Mouse (Mus musculus): ENCODE results near the gene Arv1. TPM values are rescaled to one million over a fixed set of nuclear protein-coding genes. Genes with fewer than 3 reads are reported as not detected.

Gene Arv1
- 1 to 10 TPM; 1.5 to 4.5 (median 3.5) TPM for total RNA-seq (2022)

DNA sequence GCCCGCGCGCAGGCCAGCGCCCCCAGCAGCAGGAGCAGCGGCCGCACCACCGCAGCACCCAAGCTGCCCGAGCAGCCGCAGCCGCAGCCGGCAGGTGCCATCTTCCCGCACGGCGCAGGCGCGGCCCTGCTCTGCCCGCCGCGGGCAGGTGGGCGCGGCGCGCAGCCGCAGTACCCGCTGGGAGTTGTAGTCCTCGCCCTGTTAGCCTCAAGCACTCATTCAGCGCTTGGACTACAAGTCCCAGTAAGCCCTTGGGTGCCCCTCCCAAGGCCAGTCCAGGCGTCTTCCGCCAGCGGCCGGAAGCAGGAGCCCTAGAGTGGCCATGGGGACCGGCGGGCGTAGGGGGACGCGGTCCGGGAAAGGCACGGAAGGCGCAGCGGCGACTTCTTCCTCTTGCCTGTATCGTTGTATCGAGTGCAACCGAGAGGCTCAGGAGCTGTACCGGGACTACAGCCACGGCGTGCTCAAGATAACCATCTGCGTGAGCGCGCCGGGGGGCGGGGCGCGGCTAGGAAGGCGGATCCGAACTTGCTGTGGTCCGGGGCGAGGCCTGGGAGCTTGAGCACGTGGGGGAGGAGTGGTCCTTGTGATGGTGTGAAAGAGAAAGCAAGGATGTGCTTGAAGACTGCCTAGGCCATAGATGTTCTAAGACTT, at the start of gene Arv1, which contains the start of gene Ttc13:
TSS of gene Arv1 (plus strand) at position 278 of the 654 bp plus-strand sequence.
TSS of gene Ttc13 (minus strand) at position 122 of the 654 bp plus-strand sequence.
- peak; percentile 93 to 94 for DNase-seq (ENCODE audit: low spot score in 2 of 2)

DNA sequence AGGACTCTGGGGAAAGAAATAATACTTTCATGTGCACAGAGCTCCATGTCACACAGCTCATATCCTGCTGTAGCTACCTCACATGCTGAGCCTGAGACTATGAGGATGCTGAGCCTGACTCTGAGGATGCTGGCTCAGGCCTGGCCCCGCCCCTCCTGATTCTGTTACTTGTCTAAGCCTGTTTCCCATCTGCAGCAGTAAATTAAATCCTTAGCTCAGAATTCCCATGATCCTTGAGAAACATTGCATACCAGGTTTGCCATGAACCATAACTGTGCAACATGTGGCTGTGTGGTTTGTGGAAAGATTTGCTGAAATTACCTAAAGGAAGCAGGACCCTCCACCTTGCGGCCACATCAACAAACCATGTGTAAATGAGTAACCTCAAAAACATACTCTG, 49.6 kb upstream of the Arv1 start:
- no peak for DNase-seq (ENCODE audit: low spot score in 2 of 2)

DNA sequence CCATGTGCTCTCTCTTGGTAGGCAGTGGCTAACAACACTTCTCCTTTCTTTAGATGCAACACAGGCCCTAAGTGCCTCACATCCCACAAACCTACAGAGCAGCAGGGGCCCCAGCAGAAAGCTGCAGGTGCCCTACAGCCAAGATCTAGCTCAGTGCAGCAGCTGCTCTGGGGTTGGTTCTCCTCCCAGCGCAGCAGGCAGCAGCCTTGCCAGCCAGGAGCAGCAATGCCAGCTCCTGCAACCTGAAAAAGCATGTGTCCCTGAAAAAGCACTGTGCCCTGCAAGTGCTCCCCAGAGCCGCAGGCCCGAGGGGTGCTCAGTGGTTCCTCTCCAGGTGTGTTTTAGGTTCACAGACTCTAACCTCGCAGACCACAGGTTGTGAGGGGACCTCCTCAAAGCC, 45.3 kb upstream of the Arv1 start:
- no peak for DNase-seq (ENCODE audit: low spot score in 2 of 2)

DNA sequence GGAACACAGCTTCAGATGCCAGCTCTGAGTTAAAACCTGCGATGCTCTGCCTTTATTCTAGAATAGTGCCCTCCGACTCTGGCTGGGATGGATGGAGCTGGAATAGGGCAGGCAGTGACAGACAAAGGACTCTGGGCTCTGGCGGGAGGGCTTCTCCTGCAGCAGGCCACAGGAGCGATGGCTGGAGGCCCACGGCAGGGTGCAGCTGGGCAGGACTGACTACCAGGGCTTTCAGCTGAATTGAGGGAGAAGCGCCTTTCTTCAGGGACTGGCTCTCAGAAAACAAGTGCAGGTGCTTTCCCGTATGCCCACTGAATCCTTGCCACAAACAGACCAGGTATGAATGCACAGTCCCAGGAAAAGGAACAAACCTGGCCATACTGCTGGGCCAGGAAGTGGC, 44.9 kb upstream of the Arv1 start:
- no peak for DNase-seq (ENCODE audit: low spot score in 2 of 2)

DNA sequence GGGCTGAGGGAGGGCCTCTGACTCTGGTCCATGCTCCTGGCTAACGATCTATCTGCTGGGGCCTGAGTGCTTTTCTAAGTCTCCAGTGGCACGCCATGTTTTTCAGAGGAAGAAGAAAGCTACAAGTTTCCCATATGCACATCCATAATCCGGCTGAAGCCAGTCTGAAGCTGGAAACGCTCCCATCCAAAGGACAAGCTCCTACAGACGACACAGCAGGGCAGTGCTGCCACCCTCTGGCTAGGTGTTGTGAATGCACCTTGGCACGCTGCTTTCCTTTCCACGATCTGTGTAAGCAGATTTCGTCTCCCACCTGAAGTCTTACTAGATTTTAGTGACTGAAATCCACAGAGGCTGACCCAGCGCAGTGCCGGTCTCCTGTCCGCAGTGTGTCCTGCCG, 44.5 kb upstream of the Arv1 start:
- peak; percentile 71 for DNase-seq (ENCODE audit: low spot score in 2 of 2)

DNA sequence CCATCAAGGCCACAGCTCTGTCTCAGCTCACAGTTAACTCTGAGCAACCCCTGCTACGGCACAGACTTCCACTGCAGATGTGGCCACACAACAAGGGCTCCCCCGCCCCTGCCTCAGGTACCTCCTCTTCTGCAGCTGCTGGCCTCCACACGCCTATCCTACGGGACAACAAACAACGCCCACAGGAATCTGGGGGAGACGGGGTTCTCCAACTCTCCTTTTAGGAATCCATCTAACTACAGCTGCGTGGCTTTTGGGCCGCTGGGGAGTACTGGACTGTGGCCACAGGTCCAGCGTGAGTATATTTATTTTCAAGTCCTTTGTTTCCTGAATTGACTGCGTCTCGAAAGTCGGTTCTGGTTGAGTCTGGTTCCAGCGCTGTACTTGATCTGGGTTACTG, 43.7 kb upstream of the Arv1 start:
- DNase-seq (ENCODE audit: low spot score in 2 of 2) = no peak

DNA sequence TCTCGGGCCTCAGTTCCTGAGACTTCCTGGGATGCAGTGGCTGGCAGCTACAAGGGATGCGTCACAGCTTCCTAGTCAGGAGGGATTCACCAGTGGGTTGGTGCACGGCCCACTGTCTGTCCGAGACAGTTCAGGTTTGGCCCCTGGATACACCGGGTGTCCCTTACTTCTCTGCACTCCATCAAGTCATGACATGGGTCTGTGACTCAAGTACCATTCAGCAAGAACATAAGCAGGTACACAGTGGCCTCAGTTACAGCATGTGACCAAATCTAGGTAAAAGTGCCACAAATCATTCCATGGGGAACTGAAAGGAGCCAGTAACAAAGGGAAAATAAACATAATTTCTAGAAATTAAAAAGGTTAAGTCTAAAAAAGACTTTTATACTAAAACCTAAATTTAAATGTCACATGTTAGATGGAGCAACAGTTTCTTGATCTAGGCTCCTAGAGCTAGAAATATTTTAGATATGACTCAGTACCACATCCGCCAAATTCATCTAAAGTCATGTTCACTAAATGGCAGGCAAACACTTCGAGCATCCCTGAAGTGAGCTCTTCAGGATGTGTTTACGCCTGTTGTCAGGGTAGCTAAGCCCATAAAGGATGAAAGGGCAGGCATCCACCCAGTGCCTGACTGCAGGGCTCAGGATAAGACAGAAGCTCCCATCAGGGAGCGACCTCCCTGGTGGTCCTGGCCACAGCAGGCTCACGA, 40.7 kb upstream of the Arv1 start:
- no peak for DNase-seq (ENCODE audit: low spot score in 2 of 2)

DNA sequence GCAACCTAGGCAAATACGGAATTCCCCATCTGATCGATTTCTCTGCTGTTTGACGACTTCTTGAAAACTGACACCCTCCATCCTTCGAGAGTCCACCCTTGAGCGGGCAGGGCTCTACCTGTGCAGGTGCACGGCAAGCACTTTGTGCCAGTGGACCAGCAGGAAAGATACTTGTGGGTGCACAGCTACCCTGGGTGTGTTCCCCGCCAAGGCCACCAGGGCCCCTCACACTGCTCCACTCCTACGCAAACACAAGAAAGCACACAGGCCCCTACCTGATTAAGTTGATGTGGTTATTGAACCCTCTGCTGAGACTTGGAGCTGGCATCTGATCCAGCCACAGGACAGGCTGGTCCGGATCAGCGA, 40.2 kb upstream of the Arv1 start:
- no peak for DNase-seq (ENCODE audit: low spot score in 2 of 2)

DNA sequence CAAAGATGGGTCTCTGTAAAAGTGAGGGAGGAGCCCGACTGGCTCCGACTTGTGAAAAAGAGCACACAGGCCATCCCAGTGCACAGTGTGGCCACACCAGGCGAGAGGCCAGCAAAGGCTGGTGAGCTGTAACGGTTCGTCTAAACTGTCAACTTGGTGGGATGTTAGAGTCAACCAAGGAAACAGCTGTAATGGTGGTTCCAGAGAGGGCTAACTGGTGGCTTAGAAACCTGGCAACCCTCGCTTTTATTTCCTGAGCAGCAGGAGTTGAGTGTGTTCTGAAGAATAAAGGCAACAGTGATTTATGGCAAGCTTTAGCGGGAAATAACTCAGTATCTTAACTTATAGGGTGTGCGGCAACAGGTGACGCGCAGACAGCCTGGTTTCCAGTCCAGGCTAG, 39.7 kb upstream of the Arv1 start:
- no peak for DNase-seq (ENCODE audit: low spot score in 2 of 2)

DNA sequence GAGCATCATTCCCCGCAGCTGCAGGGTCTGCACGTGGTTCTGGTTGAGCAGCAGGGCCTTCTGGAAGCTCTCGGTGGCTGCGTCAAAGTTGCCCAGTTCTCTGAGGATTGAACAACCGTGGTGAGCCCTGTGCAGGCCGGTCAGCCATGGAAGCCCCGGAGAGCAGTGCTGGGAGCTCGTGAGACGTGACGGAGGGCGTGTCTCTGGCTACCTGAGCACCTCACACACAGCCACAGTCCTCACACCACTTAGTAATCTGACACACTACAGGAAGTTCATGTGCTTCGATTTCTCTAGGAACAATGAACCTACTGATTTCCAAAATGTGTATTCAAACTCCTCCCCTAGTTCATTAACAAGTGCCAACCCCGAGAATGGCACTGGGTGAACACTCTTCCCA, 33.0 kb upstream of the Arv1 start:
- DNase-seq (ENCODE audit: low spot score in 2 of 2) = no peak

DNA sequence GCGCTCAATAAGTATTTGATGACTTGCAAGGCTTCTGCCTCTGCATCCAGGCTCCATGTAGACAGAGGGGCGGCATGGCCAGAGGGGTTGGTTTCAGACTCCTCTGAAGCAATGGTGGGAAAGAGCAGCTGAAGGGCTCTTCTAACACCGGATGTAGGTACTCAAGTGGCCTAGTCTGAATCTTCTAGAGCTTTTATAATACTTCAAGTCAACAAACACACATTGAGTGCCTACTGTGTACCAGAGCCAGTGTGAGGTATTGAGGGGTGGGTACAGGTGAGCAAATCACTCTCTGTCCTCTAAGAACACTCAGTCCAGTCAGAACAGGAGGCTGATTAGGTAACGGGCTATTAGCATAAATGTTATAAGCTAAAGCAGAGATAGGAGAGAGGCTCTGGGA, 30.2 kb upstream of the Arv1 start:
- DNase-seq (ENCODE audit: low spot score in 2 of 2) = no peak

DNA sequence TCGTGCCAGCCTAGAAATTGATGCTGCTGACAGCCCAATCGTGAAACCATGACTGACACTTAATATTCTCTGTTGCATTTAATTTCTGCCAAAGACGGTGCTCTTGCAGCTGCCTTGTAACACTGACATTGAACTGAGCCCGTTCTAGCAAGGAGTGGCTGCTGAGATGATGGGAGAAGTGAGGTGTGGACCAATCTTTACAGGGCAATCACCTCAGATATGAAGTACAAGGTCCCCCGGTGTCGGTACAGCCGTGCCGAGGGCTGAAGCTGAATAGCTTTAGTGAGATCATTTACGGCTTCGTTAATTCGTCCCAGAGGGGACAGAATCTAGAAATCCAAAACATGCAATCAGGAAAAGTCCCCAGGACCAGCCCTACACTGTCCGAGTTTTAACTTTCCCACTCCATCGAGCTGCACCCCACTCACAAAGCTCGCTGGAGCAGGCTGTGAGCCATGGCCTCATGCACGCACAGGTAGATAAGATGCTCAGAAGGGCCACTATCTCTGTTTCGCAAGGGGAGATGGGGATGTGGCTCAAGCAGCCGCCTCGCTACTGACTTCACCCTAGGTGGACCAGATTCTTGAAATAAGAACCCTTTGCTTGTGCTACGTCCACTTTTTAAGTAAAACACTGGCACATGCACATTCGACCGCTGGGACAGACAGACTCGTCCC, 26.4 kb upstream of the Arv1 start:
- DNase-seq (ENCODE audit: low spot score in 2 of 2) = no peak

DNA sequence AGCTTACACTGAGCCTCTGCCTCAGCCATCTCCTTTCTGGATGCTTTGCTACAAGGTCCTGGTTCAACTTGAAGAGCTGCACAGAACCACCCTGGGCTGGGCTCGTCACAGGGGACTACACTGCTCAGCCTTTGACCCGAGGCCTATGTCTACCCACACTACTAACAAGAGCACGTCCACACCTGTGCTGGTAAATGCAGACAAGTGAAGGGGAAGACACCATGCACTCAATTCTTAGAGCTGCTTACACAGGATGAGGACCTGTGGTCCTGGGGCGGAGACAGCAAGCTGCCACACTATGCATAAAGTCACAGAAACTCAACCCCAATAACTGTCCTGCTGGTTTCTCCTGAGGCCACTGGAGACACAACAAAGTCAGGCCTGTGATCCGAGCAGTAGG, 21.7 kb upstream of the Arv1 start:
- no peak for DNase-seq (ENCODE audit: low spot score in 2 of 2)

DNA sequence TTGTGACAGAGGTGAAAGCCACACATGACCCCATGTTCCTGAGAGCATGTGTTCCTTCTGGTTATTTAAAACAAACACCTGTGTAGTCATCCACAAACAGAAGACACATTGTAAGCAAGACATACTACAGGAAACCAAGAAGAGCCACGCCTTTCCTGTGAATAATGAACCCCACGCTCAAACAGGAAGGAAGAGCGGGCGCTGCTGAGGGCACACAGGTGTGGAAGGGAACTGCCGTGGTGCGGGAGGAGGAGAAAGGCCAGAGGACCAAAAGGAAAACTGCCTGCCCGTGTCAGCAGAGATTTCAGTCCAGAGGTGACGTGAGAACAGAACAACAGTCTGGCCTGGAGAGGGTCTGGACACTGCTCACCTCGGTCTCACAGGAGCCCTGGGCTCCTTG, 20.9 kb upstream of the Arv1 start:
- DNase-seq (ENCODE audit: low spot score in 2 of 2) = no peak

DNA sequence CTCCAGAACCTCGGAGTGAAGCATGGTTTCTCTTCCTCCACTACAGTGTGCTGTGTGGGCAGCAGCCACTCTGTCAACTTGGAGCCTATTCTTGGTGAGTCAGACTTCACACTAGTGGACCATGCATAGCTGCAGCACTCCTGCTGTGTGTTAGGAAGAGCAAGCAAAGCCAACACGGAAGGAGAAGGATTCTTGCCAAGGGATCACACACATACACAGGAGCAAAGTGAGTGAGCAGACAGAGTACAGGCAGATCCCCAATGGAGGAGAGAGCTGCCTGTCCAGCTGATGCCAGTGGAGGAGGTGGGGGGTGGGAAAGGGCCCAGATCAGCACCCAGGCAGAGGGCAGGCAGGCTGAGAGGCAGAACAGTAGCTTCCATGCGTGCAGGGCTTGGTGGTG, 19.8 kb upstream of the Arv1 start:
- no peak for DNase-seq (ENCODE audit: low spot score in 2 of 2)

DNA sequence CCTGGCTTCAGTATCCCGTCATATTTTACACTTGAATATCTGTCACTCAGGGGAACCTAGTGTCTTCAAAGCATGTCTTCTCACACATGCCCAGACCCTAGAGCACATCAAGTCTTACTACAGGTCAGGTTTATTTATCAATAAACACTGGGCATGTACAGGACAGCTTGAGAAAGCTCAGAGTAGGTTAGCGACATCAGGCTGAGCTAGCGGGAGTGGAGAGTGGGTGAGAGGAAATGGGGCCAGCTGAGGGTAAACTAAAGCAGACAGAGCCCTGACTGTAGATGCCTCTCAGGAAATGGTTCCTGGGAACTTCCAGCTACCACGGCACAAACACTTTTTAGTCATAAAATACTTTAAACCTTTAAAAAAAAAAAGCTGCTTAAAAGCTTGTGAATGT, 18.4 kb upstream of the Arv1 start:
- DNase-seq (ENCODE audit: low spot score in 2 of 2) = no peak

DNA sequence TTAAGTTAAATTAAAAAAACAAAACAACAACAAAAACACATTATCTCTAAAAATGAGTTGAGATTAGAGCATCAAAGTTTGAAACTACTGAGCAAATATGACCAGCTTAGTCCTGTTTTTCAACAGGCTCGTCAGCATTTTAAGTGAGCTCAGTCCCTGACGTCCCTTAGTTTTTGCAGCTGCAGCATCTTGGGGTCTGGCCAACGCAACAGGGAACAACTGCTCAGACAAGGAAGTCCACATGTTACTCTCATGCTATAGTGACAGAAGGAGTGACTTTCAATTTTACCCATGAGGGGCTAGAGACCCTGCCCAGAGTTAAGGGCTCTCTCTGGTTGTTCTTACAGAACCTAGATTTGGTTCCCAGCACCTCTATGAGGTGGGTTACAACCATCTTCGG, 17.6 kb upstream of the Arv1 start:
- no peak for DNase-seq (ENCODE audit: low spot score in 2 of 2)

DNA sequence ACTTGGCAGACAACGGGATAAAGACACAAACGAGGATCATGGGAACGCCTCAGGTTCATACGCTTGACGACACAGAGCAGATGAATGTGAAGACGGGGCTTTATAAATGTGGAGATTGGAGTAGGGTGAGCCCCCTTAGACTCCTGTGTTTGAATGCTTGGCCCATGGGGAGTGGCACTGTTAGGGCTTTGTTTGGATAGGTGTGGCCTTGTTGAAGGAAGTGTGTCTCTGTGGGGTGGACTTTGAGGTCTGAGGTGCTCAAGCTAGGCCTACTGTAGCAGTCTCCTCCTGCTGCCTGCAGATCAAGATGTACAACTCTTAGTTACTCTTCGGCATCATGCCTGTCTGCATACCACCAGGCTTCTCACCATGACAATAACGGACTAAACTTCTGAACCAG, 16.1 kb upstream of the Arv1 start:
- no peak for DNase-seq (ENCODE audit: low spot score in 2 of 2)

DNA sequence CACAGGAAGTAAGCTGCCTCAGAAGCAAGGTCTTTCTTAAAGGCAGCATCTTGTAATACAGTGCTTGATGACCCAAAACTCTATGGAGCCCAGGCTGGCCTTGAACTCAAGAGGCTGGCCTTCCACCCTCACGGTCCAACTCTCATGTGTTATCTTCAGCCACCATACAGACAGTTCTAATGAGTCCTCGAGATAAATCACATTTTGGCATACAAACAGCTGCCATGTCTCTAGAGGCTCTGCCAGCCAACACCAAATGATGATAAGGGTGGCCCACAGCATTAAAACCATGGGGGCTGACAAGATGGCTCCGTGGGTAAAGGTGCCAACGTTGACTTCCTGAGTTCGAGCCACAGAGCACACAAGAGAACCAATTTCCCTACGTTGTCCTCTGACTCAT, 8.7 kb upstream of the Arv1 start:
- no peak for DNase-seq (ENCODE audit: low spot score in 2 of 2)

DNA sequence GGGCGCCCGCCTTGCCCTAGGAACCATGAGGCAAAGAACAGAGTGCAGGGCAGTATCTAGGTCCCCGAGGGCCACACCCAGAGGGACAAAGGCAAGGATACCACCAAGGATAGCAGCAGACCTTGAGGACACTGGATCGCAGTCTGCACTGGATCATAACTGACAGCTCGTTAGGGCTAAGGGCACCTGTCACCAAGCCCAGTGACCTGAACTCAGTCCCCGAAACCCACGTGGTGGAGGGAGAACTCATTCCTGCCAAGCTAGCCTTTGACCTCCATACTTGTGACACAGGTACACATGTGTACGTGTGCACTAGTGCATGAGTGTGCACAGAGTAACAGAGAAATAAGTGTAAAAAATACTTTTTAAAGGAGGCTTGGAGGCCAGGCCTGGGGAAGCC, 6.2 kb upstream of the Arv1 start:
- DNase-seq (ENCODE audit: low spot score in 2 of 2) = no peak

DNA sequence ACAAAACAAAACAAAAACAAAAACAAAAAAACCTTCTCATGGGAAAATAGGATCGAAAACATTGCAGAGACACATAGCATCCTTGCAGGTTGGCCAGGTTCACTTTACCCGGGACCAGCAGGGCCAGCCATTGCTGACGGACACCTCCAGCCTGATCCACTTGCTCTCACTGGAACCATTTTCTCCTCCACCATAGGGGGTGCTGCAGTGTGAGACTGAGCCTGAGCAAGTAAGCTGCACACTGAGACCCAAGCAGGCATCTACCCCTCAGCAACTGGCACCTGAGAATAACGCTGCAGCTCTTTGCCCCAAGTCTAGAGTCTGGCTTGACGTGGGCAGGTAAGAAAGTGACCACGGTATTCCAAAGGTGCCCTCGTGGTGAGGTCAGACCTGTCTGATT, 1.8 kb upstream of the Arv1 start:
- no peak for DNase-seq (ENCODE audit: low spot score in 2 of 2)

DNA sequence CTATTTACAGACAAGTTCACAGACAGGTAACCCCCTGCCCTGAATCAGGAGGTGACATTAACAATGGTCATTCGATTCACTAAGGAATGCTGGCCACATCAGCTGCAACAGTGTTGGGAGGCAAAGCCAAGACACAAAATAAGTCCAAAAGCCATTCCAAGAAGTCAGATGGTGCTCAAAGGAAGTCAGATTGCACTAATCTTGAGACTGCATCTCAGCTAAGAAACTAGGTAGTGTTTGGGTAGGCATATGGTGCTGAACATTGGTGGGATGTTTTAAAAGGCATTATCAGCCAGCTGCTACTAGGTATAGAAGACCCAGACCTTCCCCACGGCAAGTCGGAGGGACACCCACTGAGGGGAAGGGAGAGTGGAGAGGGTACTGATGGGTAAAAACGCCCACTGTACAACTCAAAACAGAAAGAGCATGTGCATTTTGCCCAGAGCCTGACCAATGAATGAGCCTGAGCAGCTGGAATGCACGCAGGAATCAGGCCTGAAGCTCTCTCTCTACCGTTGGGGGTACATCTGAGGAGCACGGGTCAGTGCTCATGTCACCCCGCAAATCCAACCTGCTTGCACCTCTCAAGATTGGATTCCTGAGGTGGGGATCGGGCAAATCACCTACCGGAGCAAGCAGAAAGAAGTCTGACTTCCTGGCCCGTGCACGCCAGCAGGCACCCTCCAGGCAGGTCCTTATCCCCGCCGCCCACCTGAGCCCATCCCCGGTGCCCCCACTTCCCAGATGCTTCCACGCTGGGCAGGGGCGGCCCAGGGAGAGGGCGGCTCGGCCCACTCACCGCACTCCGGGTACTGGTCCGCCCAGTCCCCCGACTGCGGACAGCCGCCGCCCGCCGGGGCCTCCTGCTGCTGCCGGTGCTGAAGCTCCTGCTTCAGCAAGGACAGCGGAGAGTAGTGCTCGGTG, 739 bp upstream of the Arv1 start:
- DNase-seq (ENCODE audit: low spot score in 2 of 2) = peak; percentile 15 to 19
